Mouse (Mus musculus): ENCODE measurements at regions not wholly inside any gene's neighbourhood (a gene's known extent, or its start where the extent isn't known, plus 50 kb on each side); places are given as distances from the start of the nearest gene placed in this dataset.

DNA sequence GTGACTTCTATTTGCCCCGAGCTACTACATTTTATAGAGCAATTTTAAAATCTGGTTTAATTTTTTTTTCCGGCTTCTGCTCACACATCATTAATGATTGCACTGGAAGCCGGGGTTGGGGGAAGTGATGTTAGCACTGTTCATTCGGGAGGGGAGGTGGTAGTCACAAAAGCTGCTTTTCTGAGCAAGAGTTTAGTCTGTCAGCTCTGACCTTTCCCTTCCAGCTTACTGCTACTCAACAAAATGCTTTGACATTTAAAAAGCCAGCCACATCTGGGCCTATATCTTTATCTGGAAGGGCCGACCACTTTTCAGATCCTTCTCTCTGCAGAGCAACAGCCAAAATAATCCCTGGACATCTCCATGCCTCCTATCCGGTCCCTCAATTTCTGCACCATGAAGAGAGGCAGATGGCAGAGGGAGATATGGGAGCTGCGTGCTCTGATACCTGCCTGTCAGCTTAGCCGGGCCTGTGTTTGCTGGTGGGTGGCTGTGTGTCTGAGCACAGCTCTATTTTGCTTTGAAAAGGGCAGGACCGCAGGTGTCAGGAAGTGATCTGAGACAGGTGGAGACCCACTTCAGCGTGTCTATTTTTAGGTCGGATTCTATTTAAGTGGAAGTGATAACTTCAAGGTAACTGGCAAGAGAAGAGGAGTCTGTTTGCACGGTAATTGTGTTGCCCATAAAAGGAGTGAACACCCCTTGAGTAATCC, 63.1 kb downstream of the Kcnf1 start:
- ATAC-seq (replicated peaks; ENCODE audit: low FRiP score): no peak
- Histone ChIP-seq H3K9ac (no peak overlapping the region), H3K4me3 (replicated peaks) (no peak overlapping the region), H3K27me3 (no peaks in the 10 kb centered on the region), H3K4me2 (no peak overlapping the region), H3K4me1 (no peaks in the 10 kb centered on the region), H3K9me3 (replicated peaks) (no peaks in the 10 kb centered on the region), H3K27ac (no peak overlapping the region), H3K36me3 (no peaks in the 10 kb centered on the region)
- 68% methylated on average over 12 of the region's 12 CpGs for WGBS

DNA sequence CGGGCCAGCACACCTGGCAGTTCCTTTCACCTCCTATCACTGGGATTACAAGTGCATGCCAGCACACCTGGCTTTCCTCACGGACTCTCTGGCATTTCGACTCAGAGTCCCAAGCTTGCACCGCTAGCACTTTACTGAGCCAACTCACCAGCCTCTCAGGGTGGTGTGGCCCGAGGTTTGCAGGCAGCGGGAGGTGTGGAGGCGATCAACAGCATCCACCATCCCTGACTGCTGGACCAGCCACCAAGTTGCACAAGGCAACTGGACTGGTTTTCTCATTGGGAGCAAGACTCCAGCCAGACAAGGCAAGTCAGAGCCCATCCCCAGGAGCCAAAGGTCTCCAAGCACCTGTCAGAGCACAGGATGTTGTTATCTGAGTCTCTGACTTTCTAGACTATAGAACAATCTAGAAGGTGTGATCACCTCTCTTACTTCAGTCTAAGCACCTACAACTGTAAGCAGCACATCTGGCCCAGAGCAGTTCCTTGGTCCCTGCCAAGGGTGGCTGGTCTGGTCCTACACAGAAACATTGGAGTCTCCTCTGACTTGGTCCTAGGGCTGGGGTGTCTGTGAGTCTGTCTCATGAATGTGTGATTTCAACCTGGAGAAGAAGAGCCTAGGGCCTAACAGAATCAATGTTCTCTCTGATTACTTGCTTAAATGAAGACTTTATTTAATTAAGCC, 63.8 kb downstream of the Kcnf1 start:
- Histone ChIP-seq H3K4me1 (no peaks in the 10 kb centered on the region), H3K27me3 (no peaks in the 10 kb centered on the region), H3K9ac (no peak overlapping the region), H3K27ac (no peak overlapping the region), H3K36me3 (no peaks in the 10 kb centered on the region), H3K4me2 (no peak overlapping the region), H3K9me3 (replicated peaks) (no peaks in the 10 kb centered on the region), H3K4me3 (replicated peaks) (no peak overlapping the region)
- 87% methylated on average over 7 of the region's 7 CpGs for WGBS
- ATAC-seq (replicated peaks; ENCODE audit: low FRiP score): no peak

DNA sequence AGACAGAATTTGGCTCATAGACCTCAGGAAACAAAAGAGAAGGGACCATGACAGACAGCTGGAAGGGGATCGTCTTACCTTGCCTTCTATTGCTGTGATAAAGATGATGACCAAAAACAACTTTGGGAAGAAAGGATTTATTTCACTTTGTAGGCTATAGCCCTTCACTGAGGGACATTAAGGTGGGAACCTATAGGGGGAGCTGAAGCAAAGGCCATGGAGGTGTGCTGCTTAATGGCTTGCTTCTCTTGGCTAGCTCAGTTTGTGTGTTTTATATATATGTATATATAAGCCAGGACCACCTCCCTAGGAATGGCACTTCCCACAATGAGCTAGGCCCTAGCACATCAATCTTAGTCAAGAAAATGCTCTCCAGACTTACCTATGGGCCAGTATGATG, 70.5 kb downstream of the Kcnf1 start:
- WGBS: 82% methylated on average over 1 of the region's 1 CpGs
- Histone ChIP-seq H3K4me1 (no peaks in the 10 kb centered on the region), H3K36me3 (no peaks in the 10 kb centered on the region), H3K27ac (no peak overlapping the region), H3K27me3 (no peaks in the 10 kb centered on the region), H3K9ac (no peak overlapping the region), H3K4me3 (replicated peaks) (no peak overlapping the region), H3K4me2 (no peak overlapping the region), H3K9me3 (replicated peaks) (no peaks in the 10 kb centered on the region)
- no peak for ATAC-seq (replicated peaks; ENCODE audit: low FRiP score)

GRCm38 (mm10) chr12:17105057-17105712, 71.5 kb downstream of the Kcnf1 start:
- H3K4me3 ChIP-seq (replicated peaks): no peak overlapping the region
- no peak for ATAC-seq (replicated peaks; ENCODE audit: low FRiP score)
- H3K27ac ChIP-seq: no peak overlapping the region
- H3K9me3 ChIP-seq (replicated peaks): no peaks in the 10 kb centered on the region
- H3K27me3 ChIP-seq: no peaks in the 10 kb centered on the region
- 74% methylated on average over 6 of the region's 6 CpGs for WGBS
- H3K9ac ChIP-seq: no peak overlapping the region
- H3K4me2 ChIP-seq: no peak overlapping the region
- no peaks in the 10 kb centered on the region for H3K4me1 ChIP-seq
- no peaks in the 10 kb centered on the region for H3K36me3 ChIP-seq

GRCm38 (mm10) chr12:17101842-17102241, 74.8 kb downstream of the Kcnf1 start:
- H3K9me3 ChIP-seq (replicated peaks): no peaks in the 10 kb centered on the region
- H3K9ac ChIP-seq: no peak overlapping the region
- no peaks in the 10 kb centered on the region for H3K36me3 ChIP-seq
- H3K4me3 ChIP-seq (replicated peaks): no peak overlapping the region
- H3K4me2 ChIP-seq: no peak overlapping the region
- H3K4me1 ChIP-seq: 0 out of 2 replicates have a peak, but pooled peaks cover 4% of the 10 kb centered on the region
- ATAC-seq (replicated peaks; ENCODE audit: low FRiP score): no peak
- no peaks in the 10 kb centered on the region for H3K27me3 ChIP-seq
- WGBS: 91% methylated on average over 3 of the region's 3 CpGs
- no peak overlapping the region for H3K27ac ChIP-seq

GRCm38 (mm10) chr12:17097800-17098271, 78.9 kb downstream of the Kcnf1 start:
- Histone ChIP-seq H3K9me3 (replicated peaks) (no peaks in the 10 kb centered on the region), H3K27me3 (no peaks in the 10 kb centered on the region), H3K36me3 (no peaks in the 10 kb centered on the region), H3K4me1 (0 out of 2 replicates have a peak, but pooled peaks cover 5% of the 10 kb centered on the region), H3K4me3 (replicated peaks) (no peak overlapping the region), H3K4me2 (no peak overlapping the region), H3K9ac (no peak overlapping the region), H3K27ac (no peak overlapping the region)
- 42% methylated on average over 15 of the region's 15 CpGs for WGBS
- no peak for ATAC-seq (replicated peaks; ENCODE audit: low FRiP score)

- H3K27ac ChIP-seq: no peak overlapping the region
- H3K9me3 ChIP-seq (replicated peaks): no peaks in the 10 kb centered on the region
- no peak overlapping the region for H3K9ac ChIP-seq
- no peak for ATAC-seq (replicated peaks; ENCODE audit: low FRiP score)
- H3K4me1 ChIP-seq: peaks cover 9% of the 10 kb centered on the region
- no peak overlapping the region for H3K4me2 ChIP-seq
- WGBS: 88% methylated on average over 4 of the region's 4 CpGs
- H3K4me3 ChIP-seq (replicated peaks): no peak overlapping the region
- H3K27me3 ChIP-seq: no peaks in the 10 kb centered on the region
- no peaks in the 10 kb centered on the region for H3K36me3 ChIP-seq
Observed at GRCm38 (mm10) chr12:17094758-17095157, 81.9 kb downstream of the Kcnf1 start.

DNA sequence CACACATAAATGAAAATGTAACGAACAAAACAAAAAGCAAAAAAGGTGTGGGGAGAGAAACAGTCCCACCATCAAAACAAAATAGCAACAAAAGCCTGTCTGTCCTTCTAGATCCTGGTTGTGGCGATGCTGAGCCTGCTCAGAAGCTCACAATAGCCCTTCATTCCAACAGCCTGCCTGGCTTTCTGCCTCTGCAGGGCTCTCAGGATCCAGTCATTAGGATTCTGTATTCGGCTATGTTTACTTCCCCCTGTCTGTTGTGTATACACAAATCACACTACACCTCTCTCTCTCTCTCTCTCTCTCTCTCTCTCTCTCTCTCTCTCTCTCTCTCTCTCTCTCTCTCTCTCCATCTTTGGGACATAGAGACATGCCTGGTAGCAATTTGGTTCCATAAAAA, 82.2 kb upstream of the 2410004P03Rik start:
- Histone ChIP-seq H3K4me2 (no peak overlapping the region), H3K9ac (no peak overlapping the region), H3K36me3 (no peaks in the 10 kb centered on the region), H3K4me3 (replicated peaks) (no peak overlapping the region), H3K27ac (no peak overlapping the region), H3K4me1 (peaks cover 9% of the 10 kb centered on the region), H3K9me3 (replicated peaks) (no peaks in the 10 kb centered on the region), H3K27me3 (no peaks in the 10 kb centered on the region)
- ATAC-seq (replicated peaks; ENCODE audit: low FRiP score): no peak
- 79% methylated on average over 3 of the region's 3 CpGs for WGBS

DNA sequence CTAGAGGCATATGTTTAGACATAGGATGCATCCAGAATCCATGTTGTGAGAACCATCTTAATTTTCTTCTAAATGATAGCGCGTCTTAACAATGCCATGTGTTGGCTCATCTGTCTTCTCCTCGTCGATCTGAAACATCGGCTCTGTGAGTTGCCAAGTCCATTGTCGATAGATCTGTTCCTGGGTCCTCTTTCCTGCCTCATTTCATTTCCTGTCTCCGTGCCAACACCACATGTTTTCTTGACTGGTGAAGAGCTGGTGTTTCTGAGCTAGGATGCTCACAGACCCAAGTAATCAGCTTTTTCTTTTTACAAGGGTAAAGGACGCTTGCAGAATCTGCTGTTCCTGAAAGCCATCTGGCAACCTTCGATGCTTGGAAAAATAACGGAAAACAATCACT, 79.5 kb upstream of the 2410004P03Rik start:
- no peak overlapping the region for H3K4me2 ChIP-seq
- ATAC-seq (replicated peaks; ENCODE audit: low FRiP score): no peak
- 70% methylated on average over 10 of the region's 10 CpGs for WGBS
- no peak overlapping the region for H3K4me3 ChIP-seq (replicated peaks)
- peaks cover 4% of the 10 kb centered on the region for H3K4me1 ChIP-seq
- H3K9me3 ChIP-seq (replicated peaks): no peaks in the 10 kb centered on the region
- no peaks in the 10 kb centered on the region for H3K36me3 ChIP-seq
- no peak overlapping the region for H3K27ac ChIP-seq
- H3K27me3 ChIP-seq: no peaks in the 10 kb centered on the region
- H3K9ac ChIP-seq: no peak overlapping the region

DNA sequence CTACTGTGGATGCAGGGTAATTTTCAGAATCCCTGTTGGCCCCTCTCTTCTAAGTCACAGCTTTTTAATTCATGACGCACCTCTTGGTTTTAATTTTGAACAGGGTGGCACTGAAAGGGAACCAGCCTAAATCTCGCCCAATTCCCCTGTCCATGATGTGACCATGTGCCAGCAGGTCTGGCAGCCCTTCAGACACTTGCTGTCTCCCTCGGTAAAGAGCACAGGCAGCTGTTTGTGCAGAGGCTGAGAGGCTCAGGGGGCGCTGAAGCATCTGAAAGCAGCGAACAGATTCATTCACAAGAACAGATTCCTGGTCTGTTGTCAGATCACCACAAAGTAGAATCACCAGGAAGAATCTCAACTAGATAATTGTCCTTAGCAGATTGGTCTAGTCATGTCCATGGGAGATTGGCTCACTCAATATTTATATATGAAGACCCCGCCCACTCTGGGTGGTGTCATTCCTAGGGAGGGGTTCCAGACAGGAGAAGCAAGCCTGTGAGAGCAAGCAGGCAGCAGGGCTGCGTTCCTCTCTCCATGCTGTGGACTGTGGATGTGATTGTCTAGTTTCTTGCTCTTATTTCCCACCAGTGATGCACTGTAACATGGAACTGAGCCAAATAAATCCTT, 78.3 kb upstream of the 2410004P03Rik start:
- Histone ChIP-seq H3K4me3 (replicated peaks) (no peak overlapping the region), H3K4me1 (peaks cover 4% of the 10 kb centered on the region), H3K27ac (no peak overlapping the region), H3K9ac (no peak overlapping the region), H3K9me3 (replicated peaks) (no peaks in the 10 kb centered on the region), H3K4me2 (peak overlapping the region; percentile 12), H3K27me3 (no peaks in the 10 kb centered on the region), H3K36me3 (no peaks in the 10 kb centered on the region)
- ATAC-seq (replicated peaks; ENCODE audit: low FRiP score): peak; percentile 25; the same call in 1 of the 2 replicates
- WGBS: 39% methylated on average over 7 of the region's 7 CpGs

- Histone ChIP-seq H3K4me1 (peaks cover 4% of the 10 kb centered on the region), H3K27me3 (no peaks in the 10 kb centered on the region)
- 60% methylated on average over 3 of the region's 3 CpGs for WGBS
Observed at GRCm38 (mm10) chr12:17087388-17087787, 75.9 kb upstream of the 2410004P03Rik start.

DNA sequence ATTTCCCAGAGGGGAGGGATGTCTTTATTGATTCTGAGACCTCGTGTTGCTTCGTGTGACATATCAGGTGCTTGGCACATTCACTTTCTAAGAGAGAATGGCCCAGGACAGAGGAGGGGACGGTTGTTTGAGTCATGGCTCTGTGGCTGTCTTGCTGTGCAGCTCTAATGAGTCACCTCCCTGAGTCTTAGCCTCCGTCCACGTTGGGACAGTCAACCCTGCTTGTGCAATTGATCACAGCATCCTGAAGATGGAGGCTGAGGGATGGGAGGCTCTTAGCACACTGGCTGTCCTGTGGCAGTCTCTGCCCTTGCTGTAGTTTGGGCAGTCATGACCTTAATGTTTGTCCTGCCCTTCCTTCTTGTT, 73.7 kb upstream of the 2410004P03Rik start:
- ATAC-seq (replicated peaks; ENCODE audit: low FRiP score): no peak
- no peak overlapping the region for H3K9ac ChIP-seq
- no peaks in the 10 kb centered on the region for H3K36me3 ChIP-seq
- no peaks in the 10 kb centered on the region for H3K27me3 ChIP-seq
- H3K9me3 ChIP-seq (replicated peaks): no peaks in the 10 kb centered on the region
- 70% methylated on average over 5 of the region's 5 CpGs for WGBS
- H3K4me2 ChIP-seq: no peak overlapping the region
- no peak overlapping the region for H3K27ac ChIP-seq
- no peaks in the 10 kb centered on the region; the same call in none of the 2 replicates for H3K4me1 ChIP-seq
- H3K4me3 ChIP-seq (replicated peaks): no peak overlapping the region

More at GRCm38 (mm10) chr12:17087388-17087787, 75.9 kb upstream of the 2410004P03Rik start:
- ATAC-seq (replicated peaks; ENCODE audit: low FRiP score): no peak
- Histone ChIP-seq H3K36me3 (no peaks in the 10 kb centered on the region), H3K4me2 (no peak overlapping the region), H3K4me3 (replicated peaks) (no peak overlapping the region), H3K9ac (no peak overlapping the region), H3K27ac (no peak overlapping the region), H3K9me3 (replicated peaks) (no peaks in the 10 kb centered on the region)

Data from kidney, embryonic 15.5 days (tissue).